Mouse (Mus musculus) gastrocnemius, adult 2 months (tissue): ENCODE measurements around the gene Tmem95. TPM values are rescaled to one million over a fixed set of nuclear protein-coding genes. Genes with fewer than 3 reads are reported as not detected.
A peak's percentile ranks its signal among the peaks of the same experiment; 100 is the strongest.

Experiments used
- DNase-seq: peaks from one replicate; pipeline ENCODE4 v3.0.0; 2022
- H3K27ac ChIP-seq: fragments of 200-600 bp; 2 replicates; pipeline ENCODE4 v1.8.1; 2022; ENCODE audit warnings: mild to moderate bottlenecking
- H3K4me3 ChIP-seq: fragments of 200-600 bp; 2 replicates; pipeline ENCODE4 v1.8.1; 2022; ENCODE audit warnings: mild to moderate bottlenecking, moderate library complexity
- CTCF ChIP-seq: fragments of 200-600 bp; IDR thresholded peaks from 2 replicates; pipeline ENCODE4 v1.8.1; 2022; ENCODE audit warnings: antibody characterized with exemption, mild to moderate bottlenecking, moderate library complexity
- intact Hi-C: fragments of 180-260 bp; cut with DNase I; formaldehyde crosslinking; loops from one replicate; pipeline ENCODE4 v1.15.1; 2025
- total RNA-seq, 2 experiments: library from RNA; stranded (reverse); gene quantifications; 2 replicates each; pipeline ENCODE4 v1.2.3; 2021

The Tmem95 gene
- total RNA-seq, 2 experiments from 2014 or later: not detected

GRCm38 (mm10) chr11:69902972-69903371, 25.2 kb upstream of the Tmem95 start:
- TF ChIP-seq CTCF: no peak
- intact Hi-C loops: no loop called here
- H3K4me3 ChIP-seq: peak overlapping the region; percentile 93
- H3K27ac ChIP-seq: no peak overlapping the region
- no peak for DNase-seq

DNA sequence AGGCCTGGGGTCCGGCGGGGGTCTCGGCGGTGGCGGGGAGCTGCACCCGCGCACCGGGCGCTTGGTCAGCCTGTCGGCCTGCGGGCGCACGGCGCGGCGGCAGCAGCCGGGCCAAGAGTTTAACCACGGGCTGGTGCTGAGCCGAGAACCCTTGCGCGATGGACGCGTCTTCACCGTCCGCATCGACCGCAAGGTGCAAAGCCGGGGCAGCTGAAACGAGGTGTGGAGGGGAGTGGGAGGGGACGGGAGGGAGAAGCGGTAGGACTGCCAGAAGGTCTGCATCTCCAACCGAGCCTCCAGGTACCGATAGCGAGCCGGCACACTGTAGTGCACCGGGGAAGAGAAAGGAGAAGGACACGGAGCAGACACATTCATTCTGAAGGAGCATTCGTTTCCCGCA, 24.2 kb upstream of the Tmem95 start:
- peak overlapping the region; percentile 99 for H3K27ac ChIP-seq
- no peak for TF ChIP-seq CTCF
- intact Hi-C loops: loop anchor here (2.0 kb wide), 1 partner anchor 21 kb away; the partner anchor contains the start of gene Kctd11
- DNase-seq: no peak
- peak overlapping the region; percentile 93 for H3K4me3 ChIP-seq

- TF ChIP-seq CTCF: no peak
- intact Hi-C loops: loop anchor here (2.0 kb wide), 1 partner anchor 21 kb away; the partner anchor contains the start of gene Kctd11
- DNase-seq: peak; percentile 97
- peak overlapping the region; percentile 99 for H3K27ac ChIP-seq
- peak overlapping the region; percentile 93 for H3K4me3 ChIP-seq
These were observed 23.6 kb upstream of the Tmem95 start for GRCm38 (mm10) chr11:69901406-69901846.

DNA sequence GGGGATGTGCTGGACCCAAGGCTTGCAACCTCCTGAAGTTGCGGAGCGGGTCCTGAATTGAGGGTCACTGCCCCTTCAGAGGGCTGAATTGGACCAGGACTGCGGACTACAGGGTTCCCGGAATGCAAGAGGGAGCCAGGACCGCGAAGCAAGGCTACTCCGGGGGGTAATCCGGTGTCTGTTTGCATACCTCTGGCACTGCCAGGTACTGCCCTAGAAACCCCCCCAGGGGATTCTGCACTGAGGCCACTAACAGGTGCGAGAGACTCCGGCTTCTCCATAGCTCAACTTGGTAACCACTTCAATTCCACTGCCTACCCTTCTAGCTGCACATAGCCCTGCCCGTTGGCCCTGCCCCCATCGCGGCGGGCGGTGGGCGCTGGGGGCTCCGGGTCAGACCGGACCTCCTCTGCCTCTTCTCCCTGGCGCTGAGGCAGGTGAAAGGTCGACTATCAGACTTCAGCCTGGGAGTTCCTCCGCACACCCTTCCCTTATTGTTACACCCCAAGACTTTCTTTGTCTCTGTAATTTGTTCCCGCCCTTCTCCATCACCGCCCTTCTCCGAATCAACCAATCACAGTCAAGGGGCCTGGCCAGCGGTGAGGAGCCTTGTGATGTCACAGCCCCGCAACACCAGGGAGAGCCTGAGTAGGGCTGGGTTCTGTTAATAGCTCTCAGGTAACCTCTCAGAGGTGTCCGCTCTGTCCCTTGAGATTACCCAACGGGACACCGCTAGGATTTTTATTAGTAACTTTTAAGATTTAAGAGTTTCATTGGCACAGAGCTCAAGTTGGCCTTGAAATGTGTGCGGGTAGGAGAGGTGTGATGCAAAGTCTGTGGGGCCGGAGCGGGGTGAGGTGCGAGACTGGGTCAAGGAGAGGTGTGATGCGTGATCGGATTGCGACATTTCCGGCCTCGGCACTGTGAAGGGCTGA, 22.9 kb upstream of the Tmem95 start, which contains the start of the genes 2810408A11Rik and Neurl4:
Gene 2810408A11Rik (minus strand): TSS at position 517 of the 935 bp plus-strand sequence.
Gene Neurl4 (plus strand): TSS at position 602 of the 935 bp plus-strand sequence.
- H3K4me3 ChIP-seq: peak within 1 kb of the TSS; percentile 93
- peak; percentile 91 for DNase-seq
- peak within 1 kb of the TSS; percentile 99 for H3K27ac ChIP-seq
- no peak for TF ChIP-seq CTCF
- intact Hi-C loops: loop anchor here (2.0 kb wide), 1 partner anchor 20 kb away; the partner anchor contains the start of gene Kctd11

- no peak for DNase-seq
- Histone ChIP-seq H3K4me3 (peak overlapping the region; percentile 93), H3K27ac (no peak overlapping the region; the same call in 1 of the 2 replicates)
- TF ChIP-seq CTCF: no peak
- intact Hi-C loops: loop anchor here (2.0 kb wide), 1 partner anchor 19 kb away; the partner anchor contains the start of gene Kctd11
These were observed 22.1 kb upstream of the Tmem95 start for GRCm38 (mm10) chr11:69899870-69900269.

GRCm38 (mm10) chr11:69895291-69895690, 17.5 kb upstream of the Tmem95 start, which contains the start of gene Acap1:
TSS of gene Acap1 (minus strand) at chr11:69895539.
- intact Hi-C loops: no loop called here
- no peak within 1 kb of the TSS for H3K4me3 ChIP-seq
- no peak for TF ChIP-seq CTCF
- no peak within 1 kb of the TSS for H3K27ac ChIP-seq
- no peak for DNase-seq

GRCm38 (mm10) chr11:69894671-69895070, 16.9 kb upstream of the Tmem95 start:
- intact Hi-C loops: no loop called here
- Histone ChIP-seq H3K4me3 (no peak overlapping the region), H3K27ac (no peak overlapping the region)
- no peak for TF ChIP-seq CTCF
- DNase-seq: no peak

- Histone ChIP-seq H3K27ac (no peak overlapping the region), H3K4me3 (no peak overlapping the region)
- no peak for TF ChIP-seq CTCF
- intact Hi-C loops: no loop called here
- DNase-seq: no peak
These were observed 13.7 kb upstream of the Tmem95 start for GRCm38 (mm10) chr11:69891482-69891881.

- peak; percentile 55 for TF ChIP-seq CTCF
- DNase-seq: no peak
- H3K27ac ChIP-seq: peak overlapping the region; percentile 28; the same call in 1 of the 2 replicates
- no peak overlapping the region for H3K4me3 ChIP-seq
- intact Hi-C loops: no loop called here
These were observed 9.3 kb upstream of the Tmem95 start for GRCm38 (mm10) chr11:69886907-69887635.

- peak overlapping the region; percentile 72 for H3K27ac ChIP-seq
- DNase-seq: no peak
- no peak for TF ChIP-seq CTCF
- H3K4me3 ChIP-seq: peak overlapping the region; percentile 46
- intact Hi-C loops: no loop called here
These were observed 6.8 kb upstream of the Tmem95 start for GRCm38 (mm10) chr11:69884663-69885062.

DNA sequence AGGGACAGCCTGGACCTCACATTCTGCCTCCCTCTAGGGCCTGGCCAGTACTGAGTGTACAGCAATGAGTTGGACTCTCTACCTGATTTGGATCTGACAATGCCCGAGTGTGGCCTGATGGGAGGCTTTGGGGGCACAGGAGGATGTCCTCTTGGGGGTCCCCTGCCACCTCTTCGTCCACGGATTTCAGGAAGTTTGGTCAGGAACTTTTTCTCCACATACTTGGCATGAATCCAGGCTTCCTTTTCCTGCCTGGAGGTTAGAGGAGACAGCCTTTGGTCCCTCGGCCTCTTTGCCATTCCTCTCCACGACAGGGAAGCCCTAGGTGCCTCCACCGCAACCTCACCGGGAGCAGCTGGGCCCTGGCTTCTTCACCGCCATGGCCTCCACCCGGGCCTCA, 6.4 kb upstream of the Tmem95 start:
- TF ChIP-seq CTCF: no peak
- intact Hi-C loops: no loop called here
- peak overlapping the region; percentile 72 for H3K27ac ChIP-seq
- DNase-seq: no peak
- H3K4me3 ChIP-seq: peak overlapping the region; percentile 46

DNA sequence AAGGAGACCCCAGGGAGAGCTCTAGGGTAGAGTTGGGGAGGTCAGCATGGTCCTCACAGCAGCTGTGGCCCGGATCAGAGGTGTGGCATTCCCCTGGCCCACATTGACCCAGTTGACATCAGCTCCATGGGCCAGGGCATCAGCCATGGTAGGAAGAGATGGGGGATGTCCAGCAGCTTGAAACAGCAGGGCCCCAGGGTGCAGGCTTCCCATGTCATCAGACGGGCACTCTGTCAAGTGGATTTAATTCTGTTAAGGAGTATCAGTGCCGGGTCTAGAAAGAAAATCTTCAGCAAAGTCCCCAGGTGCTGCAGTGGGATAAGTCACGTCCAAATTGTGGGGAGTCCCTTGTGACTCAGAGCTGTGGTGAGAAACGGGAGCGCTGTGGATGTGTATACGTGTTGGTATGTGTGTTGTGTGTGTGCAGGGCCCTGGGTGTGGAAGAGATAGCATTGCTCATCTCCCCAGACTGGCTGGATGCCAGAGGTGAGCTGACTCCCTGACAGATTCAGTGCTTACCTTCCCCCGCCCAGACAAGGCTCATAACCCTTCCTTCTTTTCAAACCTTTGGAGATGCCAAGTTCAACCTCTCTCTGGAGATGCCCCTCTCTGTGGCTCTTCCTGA, 5.8 kb upstream of the Tmem95 start:
- no peak for TF ChIP-seq CTCF
- H3K27ac ChIP-seq: peak overlapping the region; percentile 72; the same call in 1 of the 2 replicates
- intact Hi-C loops: no loop called here

More for the DNA sequence above, 5.8 kb upstream of the Tmem95 start:
- DNase-seq: no peak
- no peak overlapping the region for H3K4me3 ChIP-seq
